Mouse (Mus musculus): ENCODE data around the gene Trnp1. TPM values are rescaled to one million over a fixed set of nuclear protein-coding genes. Genes with fewer than 3 reads are reported as not detected.

The Trnp1 gene
- total and polyA plus RNA-seq, 2 experiments from 2014 or later = 2.7 to 9.8 TPM

DNA sequence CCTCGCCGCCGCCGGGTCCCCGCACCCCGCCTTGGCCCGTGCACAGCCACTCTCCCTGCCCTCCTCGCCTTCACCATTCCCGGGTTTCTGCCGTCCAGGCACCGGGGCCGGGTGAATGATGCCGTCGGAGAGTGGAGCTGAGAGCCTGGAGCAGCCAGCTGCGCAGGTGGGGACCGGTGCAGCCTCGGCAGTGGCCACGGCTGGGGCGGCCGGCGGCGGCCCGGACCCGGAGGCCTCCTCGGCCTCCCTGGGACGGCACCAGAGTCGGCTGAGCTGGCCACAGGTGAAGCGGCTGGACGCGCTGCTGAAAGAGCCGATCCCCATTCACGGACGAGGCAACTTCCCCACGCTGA is 18.2 kb downstream of the Trnp1 start:
- H3K4me3 ChIP-seq (ENCODE audit: low read depth, low read length) = peak overlapping the region; percentile 51
- H3K9ac ChIP-seq (replicated peaks; ENCODE audit: low read depth, low read length) = peak overlapping the region; percentile 57
- H3K9me3 ChIP-seq (replicated peaks; ENCODE audit: control insufficient read depth, low read length) = no peaks in the 10 kb centered on the region
- H3K27me3 ChIP-seq (ENCODE audit: control insufficient read depth, insufficient read depth, low read length) = peaks cover 21% of the 10 kb centered on the region
- WGBS = 3% methylated on average over 34 of the region's 34 CpGs
- no peak for TF ChIP-seq CTCF (IDR thresholded peaks at IDR 0.05; ENCODE audit: low read depth)
- TF ChIP-seq EP300 (IDR thresholded peaks at IDR 0.05; ENCODE audit: low read depth) = no peak
- DNase-seq (ENCODE audit: low spot score) (no peak), ATAC-seq (ENCODE audit: insufficient read depth, low read depth) (no peak)
- H3K4me2 ChIP-seq (ENCODE audit: low read depth, low read length) = peak overlapping the region; percentile 58
- H3K27ac ChIP-seq (ENCODE audit: low read depth) = no peak overlapping the region
- no peaks in the 10 kb centered on the region for H3K36me3 ChIP-seq (replicated peaks; ENCODE audit: control insufficient read depth, insufficient read depth, low read length)
- H3K4me1 ChIP-seq (ENCODE audit: control insufficient read depth, insufficient read depth) = peaks cover 30% of the 10 kb centered on the region; the same call in 1 of the 2 replicates

DNA sequence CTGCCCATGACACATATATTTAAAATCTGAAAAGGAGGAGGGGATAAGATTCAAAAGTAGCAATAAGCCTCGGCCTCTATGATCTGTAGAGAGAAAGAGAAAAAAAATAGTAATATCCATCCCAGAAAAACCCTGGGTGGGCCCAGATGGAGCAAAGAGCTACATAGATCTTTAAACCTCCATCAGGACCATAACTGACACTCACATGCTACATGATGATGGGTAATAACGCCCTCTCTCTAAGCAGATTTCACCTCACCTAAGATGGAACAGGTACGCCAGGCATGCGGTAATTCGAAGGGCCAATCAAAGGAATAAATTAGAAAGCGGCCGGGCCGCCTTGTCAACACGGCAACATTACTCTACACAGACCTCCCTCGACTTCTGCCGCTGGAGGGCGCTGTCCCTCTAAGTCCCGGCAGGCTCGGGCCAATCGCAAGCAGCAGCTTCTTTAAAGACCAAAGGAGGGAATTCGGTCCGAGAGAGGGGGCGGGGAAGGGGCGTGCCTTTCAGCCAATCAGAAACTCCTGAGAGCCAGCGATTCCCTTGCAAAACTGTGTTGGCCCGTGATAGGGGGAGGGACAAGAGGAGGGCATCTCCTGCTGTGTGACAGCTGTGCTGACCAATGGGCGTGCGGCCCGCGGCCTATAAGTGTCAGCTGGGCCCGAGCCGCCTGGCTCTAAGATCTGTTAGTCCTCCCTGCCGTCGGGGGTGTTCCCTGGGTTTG is 18.7 kb downstream of the Trnp1 start, which contains the start of gene Tent5b:
Tent5b (plus strand) TSS at position 675 of the 727 bp plus-strand sequence.
- Histone ChIP-seq H3K4me2 (ENCODE audit: low read depth, low read length) (peak within 1 kb of the TSS; percentile 58), H3K36me3 (replicated peaks; ENCODE audit: control insufficient read depth, insufficient read depth, low read length) (no peaks in the 10 kb centered on the region), H3K9ac (replicated peaks; ENCODE audit: low read depth, low read length) (peak within 1 kb of the TSS; percentile 57), H3K9me3 (replicated peaks; ENCODE audit: control insufficient read depth, low read length) (no peaks in the 10 kb centered on the region), H3K27ac (ENCODE audit: low read depth) (no peak within 1 kb of the TSS), H3K4me1 (ENCODE audit: control insufficient read depth, insufficient read depth) (peaks cover 28% of the 10 kb centered on the region; the same call in 1 of the 2 replicates), H3K4me3 (ENCODE audit: low read depth, low read length) (peak within 1 kb of the TSS; percentile 51), H3K27me3 (ENCODE audit: control insufficient read depth, insufficient read depth, low read length) (peaks cover 27% of the 10 kb centered on the region)
- TF ChIP-seq EP300 (IDR thresholded peaks at IDR 0.05; ENCODE audit: low read depth) (0 out of 2 replicates have a peak, but pooled peaks have one; percentile 30), CTCF (IDR thresholded peaks at IDR 0.05; ENCODE audit: low read depth) (peak; percentile 96)
- peak; percentile 97 for ATAC-seq (ENCODE audit: insufficient read depth, low read depth)
- WGBS = 4% methylated on average over 29 of the region's 29 CpGs
- DNase-seq (ENCODE audit: low spot score) = peak; percentile 100

DNA sequence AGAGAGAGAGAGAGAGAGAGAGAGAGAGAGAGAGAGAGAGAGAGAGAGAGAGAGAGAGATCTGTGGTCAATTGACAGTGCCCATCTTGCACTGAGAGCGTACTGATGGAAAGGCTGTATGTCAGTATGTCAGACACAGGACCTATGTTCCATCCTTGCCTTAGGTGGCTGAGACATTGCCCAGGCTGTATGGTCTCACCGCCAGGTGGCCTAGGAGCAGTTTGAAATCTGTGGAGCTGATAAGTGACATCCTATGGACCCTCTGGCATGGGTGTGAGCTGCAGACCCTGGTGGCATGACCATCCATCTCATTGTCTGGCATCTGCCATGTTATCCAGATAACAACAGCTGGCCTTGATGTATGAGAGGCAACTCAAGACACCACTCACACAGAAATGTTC is 24.5 kb downstream of the Trnp1 start:
- H3K9ac ChIP-seq (replicated peaks; ENCODE audit: low read depth, low read length) = no peak overlapping the region
- H3K9me3 ChIP-seq (replicated peaks; ENCODE audit: control insufficient read depth, low read length) = peaks cover 5% of the 10 kb centered on the region; the same call in 1 of the 2 replicates
- 54% methylated on average over 2 of the region's 2 CpGs for WGBS
- no peak overlapping the region for H3K4me3 ChIP-seq (ENCODE audit: low read depth, low read length)
- H3K4me2 ChIP-seq (ENCODE audit: low read depth, low read length) = no peak overlapping the region
- no peak overlapping the region for H3K27ac ChIP-seq (ENCODE audit: low read depth)
- H3K27me3 ChIP-seq (ENCODE audit: control insufficient read depth, insufficient read depth, low read length) = 0 out of 2 replicates have a peak, but pooled peaks cover 10% of the 10 kb centered on the region
- H3K4me1 ChIP-seq (ENCODE audit: control insufficient read depth, insufficient read depth) = no peaks in the 10 kb centered on the region
- H3K36me3 ChIP-seq (replicated peaks; ENCODE audit: control insufficient read depth, insufficient read depth, low read length) = no peaks in the 10 kb centered on the region
- no peak for ATAC-seq (ENCODE audit: insufficient read depth, low read depth)
- no peak for DNase-seq (ENCODE audit: low spot score)
- TF ChIP-seq CTCF (IDR thresholded peaks at IDR 0.05; ENCODE audit: low read depth) (no peak), EP300 (IDR thresholded peaks at IDR 0.05; ENCODE audit: low read depth) (no peak)

DNA sequence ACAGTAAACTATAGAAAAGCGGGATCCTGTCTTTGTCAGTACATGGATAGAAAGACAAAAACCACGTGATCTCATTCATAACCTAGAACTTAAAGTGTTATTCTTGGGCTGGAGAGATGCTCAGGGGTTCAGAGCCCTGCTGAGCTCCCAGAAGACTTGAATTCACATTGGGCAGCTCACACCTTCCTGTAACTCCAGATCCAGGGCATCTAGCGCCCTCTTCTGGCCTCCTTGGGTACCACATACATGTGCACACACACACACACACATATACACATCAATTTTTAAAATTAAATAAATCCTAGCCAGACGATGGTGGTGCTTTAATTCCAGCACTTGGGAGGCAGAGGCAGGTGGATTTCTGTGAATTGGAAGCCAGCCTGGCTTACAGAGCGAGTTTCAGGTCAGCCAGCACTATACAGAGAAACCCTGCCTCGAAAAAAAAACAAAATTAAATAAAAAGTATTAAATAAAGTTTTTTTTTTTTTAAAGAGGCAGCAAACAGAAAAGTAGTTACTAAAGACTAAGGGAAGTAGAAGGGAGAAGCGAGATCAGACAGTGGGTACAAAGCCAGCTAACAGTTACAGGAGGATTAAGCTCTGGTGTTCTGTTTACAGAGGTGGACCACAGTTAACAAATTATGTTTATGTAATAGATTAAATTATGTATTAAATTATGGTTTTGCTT is 27.1 kb downstream of the Trnp1 start:
- Histone ChIP-seq H3K9me3 (replicated peaks; ENCODE audit: control insufficient read depth, low read length) (peaks cover 5% of the 10 kb centered on the region; the same call in 1 of the 2 replicates), H3K9ac (replicated peaks; ENCODE audit: low read depth, low read length) (no peak overlapping the region), H3K4me3 (ENCODE audit: low read depth, low read length) (no peak overlapping the region), H3K27ac (ENCODE audit: low read depth) (no peak overlapping the region), H3K27me3 (ENCODE audit: control insufficient read depth, insufficient read depth, low read length) (0 out of 2 replicates have a peak, but pooled peaks cover 10% of the 10 kb centered on the region), H3K4me2 (ENCODE audit: low read depth, low read length) (no peak overlapping the region), H3K4me1 (ENCODE audit: control insufficient read depth, insufficient read depth) (peaks cover 3% of the 10 kb centered on the region; the same call in 1 of the 2 replicates), H3K36me3 (replicated peaks; ENCODE audit: control insufficient read depth, insufficient read depth, low read length) (no peaks in the 10 kb centered on the region)
- WGBS = 78% methylated on average over 7 of the region's 7 CpGs
- ATAC-seq (ENCODE audit: insufficient read depth, low read depth) (no peak), DNase-seq (ENCODE audit: low spot score) (no peak)
- TF ChIP-seq EP300 (IDR thresholded peaks at IDR 0.05; ENCODE audit: low read depth) (no peak), CTCF (IDR thresholded peaks at IDR 0.05; ENCODE audit: low read depth) (0 out of 2 replicates have a peak, but pooled peaks have one; percentile 4)

DNA sequence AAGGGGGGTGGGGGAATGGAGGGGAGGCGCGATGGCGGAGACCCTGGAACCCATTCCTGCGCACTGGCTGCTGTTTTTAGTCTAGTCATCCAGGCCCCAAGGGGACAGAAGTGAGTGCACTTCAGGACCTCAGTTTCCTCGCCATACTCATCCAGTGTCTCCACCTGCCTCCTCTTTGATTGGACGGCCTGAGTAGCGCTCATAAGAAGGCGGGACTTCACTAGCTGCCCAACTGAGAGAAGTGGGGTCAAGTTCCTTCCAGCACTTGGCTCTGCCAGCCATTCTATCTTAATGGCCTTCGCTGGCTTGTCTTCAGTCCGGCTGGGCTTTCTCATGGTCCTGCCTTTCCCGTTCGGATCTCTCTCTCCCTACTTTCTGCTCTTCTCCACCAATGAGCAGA is 29.2 kb downstream of the Trnp1 start:
- Histone ChIP-seq H3K9me3 (replicated peaks; ENCODE audit: control insufficient read depth, low read length) (peaks cover 5% of the 10 kb centered on the region; the same call in 1 of the 2 replicates), H3K27ac (ENCODE audit: low read depth) (no peak overlapping the region), H3K4me2 (ENCODE audit: low read depth, low read length) (peak overlapping the region; percentile 34), H3K4me1 (ENCODE audit: control insufficient read depth, insufficient read depth) (peaks cover 3% of the 10 kb centered on the region), H3K36me3 (replicated peaks; ENCODE audit: control insufficient read depth, insufficient read depth, low read length) (no peaks in the 10 kb centered on the region), H3K27me3 (ENCODE audit: control insufficient read depth, insufficient read depth, low read length) (no peaks in the 10 kb centered on the region), H3K9ac (replicated peaks; ENCODE audit: low read depth, low read length) (no peak overlapping the region), H3K4me3 (ENCODE audit: low read depth, low read length) (no peak overlapping the region)
- no peak for DNase-seq (ENCODE audit: low spot score)
- WGBS = 25% methylated on average over 12 of the region's 12 CpGs
- TF ChIP-seq CTCF (IDR thresholded peaks at IDR 0.05; ENCODE audit: low read depth) (no peak), EP300 (IDR thresholded peaks at IDR 0.05; ENCODE audit: low read depth) (no peak)
- ATAC-seq (ENCODE audit: insufficient read depth, low read depth) = no peak
